Mouse (Mus musculus) cerebellum, adult 18-20 months (tissue): ENCODE data around the gene Bcas1.
A peak's percentile ranks its signal among the peaks of the same experiment; 100 is the strongest.

Experiments
- DNase-seq, 2 experiments: peaks; one replicate each; pipeline ENCODE4 v3.0.0; 2021

Gene Bcas1

DNA sequence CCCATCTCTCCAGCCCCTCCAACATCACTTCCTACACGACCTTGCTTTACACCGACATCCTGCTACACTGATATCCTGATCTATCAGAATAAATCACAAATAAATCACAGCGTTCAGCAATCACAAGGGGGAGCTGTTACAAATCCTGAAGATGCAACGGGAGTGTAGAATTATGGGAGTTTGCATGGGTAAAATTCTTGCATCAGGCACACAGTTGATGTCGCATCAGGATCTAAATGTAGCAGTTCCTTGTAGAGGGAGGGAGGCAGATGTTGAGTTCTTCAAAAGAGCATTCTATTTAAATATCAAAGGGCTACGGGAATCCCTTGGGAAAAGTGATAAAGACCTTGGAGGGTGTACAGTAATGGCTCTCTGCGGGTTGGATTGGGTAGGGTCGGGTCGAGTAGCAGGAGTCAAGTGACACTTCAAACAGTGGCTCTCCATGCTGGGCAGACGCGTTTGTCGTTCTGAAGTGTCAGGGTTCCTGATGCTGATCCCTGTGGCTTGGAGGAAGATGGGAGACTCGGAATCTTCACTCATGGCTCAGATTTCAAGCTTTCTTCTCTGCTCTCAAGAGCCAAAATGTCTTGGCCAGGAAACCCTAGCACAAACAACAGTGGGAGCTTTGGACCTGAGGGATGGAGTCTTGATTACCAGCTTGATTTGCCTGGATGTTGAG lies 16.0 kb downstream of the Bcas1 start:
- no peak for DNase-seq

DNA sequence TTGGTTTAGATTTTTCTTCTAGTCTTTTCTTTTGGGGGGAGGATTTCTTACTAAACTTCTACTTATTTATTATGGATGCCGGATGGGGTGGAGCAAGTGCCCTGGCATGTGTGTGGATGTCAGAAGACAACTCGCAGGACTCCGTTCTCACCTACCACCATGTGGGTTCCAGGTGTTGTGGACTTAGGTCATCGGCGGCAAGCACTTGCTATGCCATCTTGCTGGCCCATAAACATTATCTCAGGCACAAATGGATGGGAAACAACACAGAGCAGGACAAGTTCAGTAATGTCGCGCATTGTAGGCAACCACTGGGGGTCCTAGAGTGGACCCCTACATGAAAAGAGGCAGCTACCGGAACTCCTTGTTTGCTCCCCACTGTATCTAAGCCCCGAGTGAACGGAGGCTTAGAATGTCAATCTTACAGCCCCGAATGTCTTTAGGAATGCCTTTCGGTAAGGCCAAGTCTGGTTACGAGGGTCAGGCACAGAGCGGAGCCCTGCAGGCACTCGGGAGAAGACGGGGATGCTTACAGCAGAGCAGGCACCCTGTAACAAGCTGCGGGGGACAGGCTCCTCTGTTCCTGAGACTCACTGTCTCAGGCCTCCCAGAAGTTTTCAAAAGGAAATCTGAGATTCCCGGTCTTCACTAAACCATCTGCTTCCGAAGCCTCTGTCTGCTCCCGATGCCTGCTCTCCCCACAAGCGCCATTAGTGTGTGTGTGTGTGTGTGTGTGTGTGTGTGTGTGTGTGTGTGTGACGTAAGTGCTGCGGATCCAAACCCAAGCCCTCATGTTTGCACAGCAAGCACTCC lies 16.8 kb downstream of the Bcas1 start:
- DNase-seq, result no peak

DNA sequence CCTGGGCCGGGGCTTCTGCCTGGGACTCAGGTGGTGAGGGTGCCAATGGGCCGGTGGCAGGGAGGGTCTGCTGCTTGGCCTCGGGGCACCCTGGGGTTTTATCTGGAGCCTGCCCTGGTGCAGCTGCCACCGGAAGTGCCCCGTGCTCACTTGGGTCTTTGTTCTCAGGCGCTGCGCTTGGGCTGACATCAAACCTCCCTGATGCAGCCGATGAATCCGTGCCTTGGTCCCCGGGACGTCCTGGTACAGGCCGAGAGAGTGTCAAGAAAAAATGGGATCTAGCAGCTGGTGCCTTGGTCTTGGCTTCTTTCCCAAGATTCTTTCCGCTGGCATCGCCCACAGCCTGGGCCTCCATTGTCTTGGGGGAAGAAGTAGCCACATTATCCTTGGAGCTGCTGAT lies 21.2 kb downstream of the Bcas1 start:
- DNase-seq, result peak; percentile 5 to 9

DNA sequence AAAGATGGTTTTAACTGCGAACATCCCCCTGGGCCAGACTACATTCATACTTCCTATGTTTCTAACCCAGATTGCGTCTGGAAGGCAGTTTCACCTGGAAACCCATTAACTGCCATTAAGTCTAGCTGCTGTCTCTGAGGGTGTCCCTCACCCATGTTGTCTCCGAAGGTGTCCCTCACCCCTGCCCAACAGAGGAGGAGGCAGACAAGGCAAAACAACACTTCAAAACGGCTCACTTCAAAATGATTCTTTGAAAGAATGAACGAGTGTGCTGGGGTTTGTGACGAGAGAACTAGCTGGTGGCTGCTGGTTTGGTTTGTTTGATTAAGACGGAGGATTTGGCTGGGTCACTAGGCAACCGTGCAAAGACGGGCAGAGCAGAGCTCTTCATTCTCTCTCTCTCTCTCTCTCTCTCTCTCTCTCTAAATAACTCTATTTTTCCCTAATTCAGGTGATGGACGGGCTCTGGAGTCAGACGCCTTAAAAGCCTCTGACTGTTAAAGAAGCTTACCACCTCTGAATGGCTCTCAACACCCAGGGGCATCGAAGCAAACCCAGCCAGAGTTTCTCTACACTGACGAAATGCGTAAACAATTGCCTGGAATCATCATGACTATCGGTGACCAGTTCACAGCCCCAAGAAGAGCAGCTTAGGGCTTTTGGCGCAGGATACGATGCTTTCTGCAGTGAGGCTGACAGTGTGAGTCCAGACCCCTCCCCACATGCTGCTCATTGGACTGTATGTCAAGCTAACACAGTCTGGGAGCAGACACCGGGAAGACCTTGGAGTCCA lies 22.7 kb downstream of the Bcas1 start:
- DNase-seq, result no peak

DNA sequence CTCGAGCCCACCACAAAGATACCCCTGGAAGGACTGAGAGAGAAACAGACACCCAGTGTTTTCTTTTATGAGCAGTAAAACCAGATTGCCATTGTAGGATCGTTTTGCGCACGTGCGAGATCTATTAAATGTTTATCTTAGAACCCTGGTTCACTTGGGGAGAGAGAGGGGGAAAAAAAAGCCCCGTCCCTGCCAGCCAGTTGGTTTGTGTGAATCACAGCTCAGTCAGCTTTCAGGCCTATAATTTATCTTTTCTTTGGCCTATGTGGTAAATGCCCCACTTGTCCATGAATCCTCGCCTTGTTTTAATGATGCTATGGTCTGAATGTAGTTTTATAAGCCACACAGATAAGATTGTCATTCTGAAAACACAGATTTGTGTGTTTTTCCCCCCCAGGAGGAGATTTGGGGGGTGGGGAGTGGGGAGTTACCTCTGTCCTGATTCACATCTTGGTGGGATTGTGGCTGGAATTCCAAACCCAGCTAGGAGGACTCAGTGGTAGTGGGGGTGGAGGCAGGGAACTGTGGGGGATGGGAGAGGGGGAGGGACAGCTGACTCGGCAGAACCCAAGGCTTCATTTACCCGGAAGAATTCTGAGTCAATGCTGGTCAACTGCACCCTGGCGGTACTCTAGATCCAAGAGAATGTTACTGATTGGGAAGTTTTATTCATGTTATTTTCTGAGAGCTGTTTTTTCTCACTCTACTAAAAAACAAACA lies 23.8 kb downstream of the Bcas1 start:
- DNase-seq, result no peak

DNA sequence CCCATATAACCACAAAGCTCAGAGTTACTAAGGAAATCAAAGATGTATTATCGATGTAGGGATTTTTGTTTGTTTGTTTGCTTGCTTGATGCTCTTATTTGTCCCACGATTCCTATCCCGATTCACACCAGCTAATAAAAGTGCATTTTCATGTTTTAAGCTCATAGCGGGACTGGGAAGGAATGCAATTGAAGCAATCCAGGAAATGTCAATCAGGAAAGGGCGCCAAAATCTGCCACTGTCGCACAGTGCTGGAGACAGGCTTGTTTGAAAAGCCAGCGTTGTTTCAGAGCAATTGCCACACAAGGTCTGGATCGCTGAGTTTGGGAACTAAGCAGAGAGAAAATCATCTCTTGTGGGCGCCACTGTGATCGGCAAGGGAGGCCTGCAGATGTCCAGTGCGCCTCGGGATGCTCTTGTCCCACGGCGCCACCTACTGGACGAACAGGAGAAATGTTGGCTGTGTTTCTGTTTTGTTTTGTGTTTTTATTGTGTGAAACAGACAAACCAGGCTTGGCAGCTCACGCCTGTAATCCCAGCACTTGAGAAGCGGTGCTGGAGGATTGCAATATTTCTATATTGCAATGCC lies 26.3 kb downstream of the Bcas1 start:
- peak; percentile 58 to 77 for DNase-seq

DNA sequence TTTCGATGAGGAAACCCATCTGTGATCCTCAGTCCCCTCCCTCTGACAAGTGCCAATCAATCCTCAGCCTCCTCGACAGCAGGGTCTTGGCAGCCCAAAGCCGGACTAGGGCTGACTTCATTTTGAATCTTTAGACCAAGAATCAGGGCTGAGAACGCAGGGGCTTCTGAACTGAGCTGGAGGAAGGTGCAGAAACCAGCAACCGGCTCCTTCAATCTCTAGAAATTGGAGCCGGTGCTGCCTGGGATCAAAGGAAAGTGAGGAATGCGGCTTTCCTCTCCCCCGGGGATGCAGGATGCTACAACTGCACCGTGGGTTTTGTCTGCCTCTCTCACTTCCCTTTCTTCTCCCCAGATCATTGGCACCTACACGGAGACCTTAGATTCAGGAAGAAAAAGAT lies 27.0 kb downstream of the Bcas1 start:
- DNase-seq, result no peak

DNA sequence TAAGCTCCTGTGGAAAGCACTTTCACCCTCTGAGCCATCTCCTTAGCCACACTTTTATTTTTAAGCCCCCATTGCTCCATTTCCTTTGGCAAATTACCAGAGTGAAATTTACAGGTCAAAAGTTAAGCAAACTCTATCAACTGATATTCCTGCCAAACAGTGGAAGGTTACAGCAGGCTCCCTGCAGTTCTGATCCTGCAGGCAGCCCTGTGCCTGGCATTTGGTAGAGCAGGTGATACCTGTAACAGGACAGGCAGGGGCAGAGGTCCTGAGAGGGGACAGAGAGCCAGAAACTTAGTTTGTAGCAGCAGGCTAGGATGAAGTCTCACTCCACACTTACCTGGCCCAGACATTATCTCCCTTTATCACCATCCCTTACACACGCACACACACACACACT lies 35.7 kb downstream of the Bcas1 start:
- no peak for DNase-seq

DNA sequence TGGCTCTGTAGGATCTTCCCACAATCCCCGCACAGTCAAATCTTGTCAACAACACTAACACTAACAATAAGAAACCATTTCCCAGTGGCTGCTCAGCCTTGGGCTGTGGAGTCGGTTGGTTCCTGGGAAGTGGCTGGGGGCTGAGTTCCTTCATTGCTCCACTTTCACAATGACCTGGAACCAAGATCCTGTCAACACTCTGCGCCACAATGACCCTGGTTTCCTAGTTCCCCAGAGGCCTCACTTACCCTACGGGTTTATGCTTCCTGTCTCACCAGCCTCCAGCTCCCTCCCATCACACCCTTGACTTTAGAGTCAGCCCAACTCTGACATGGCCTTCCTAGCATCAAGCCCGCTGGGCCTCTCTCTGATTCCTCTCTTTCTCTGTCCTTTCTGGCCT lies 39.3 kb downstream of the Bcas1 start:
- DNase-seq, result no peak

DNA sequence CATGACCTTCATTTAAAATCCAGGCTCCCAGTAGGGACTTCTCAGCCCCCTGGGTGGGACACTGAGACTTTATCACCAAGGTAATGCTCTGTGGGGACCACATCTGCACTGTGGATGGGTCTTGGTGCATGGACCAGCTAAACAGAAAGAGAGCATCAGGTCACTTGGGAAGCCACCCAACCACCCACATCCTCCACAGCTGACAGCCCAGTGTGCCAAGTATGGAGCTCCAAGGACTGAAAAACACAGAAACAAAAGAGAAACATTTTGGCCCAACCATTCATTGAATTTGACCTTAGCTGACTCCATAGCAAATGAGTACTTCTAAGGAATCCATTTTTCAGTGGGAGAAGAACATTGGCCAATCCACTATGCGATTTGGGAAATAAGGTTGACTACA lies 42.1 kb downstream of the Bcas1 start:
- no peak for DNase-seq

DNA sequence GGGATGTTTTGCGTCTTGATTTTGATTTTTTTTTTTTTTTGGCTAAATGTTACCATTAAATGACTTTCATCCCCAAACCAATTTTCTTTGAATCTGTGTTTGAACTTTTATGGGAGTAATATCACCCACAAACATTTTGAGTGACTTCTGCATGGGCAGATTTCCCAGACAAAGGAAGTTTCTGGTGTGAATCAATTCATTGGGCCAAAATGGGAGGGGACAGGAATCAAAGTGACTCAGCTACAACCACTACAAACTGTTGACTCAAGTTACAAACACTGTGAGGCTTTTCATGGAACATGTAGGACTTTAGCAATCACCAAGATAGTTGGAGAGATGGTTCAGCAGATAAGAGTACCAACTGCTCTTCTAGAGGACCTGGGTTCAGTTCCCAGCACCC lies 42.9 kb downstream of the Bcas1 start:
- no peak for DNase-seq

DNA sequence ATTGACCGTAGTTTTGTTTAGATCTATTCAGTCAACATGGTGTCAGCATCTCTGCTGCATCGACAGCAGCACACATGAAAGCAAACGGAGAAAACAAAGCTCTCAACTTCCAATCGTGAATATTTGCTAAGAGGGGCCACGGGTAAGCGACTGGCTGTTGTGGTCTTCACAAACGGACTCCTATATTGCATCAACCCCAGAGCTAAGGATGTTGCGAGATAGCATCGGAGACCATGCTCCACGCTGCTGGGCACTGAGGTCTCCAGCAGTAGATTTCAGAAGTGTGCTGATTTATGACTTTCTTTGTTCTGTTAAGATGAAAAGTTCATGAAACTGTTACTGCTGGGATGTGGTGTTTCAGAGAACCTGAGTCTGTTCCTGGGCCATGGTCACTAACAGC lies 54.3 kb downstream of the Bcas1 start:
- no peak for DNase-seq

DNA sequence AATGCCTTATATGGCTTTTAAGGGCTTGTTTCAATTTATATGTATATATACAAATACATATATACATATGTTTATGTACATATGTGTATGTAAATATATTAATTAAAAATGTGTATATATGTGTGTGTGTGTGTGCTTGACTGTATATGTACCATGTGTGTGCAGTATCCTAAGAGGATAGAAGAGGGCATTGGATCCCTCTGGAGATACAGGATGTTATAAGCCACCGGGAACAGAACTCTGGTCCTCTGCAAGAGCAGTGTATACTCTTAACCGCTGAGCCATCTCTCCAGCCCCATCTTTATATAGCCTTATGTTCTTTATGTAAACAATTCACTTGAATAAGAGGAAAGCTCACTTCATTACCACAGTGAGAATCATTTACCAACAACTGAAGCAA lies 62.0 kb downstream of the Bcas1 start:
- DNase-seq, result no peak

DNA sequence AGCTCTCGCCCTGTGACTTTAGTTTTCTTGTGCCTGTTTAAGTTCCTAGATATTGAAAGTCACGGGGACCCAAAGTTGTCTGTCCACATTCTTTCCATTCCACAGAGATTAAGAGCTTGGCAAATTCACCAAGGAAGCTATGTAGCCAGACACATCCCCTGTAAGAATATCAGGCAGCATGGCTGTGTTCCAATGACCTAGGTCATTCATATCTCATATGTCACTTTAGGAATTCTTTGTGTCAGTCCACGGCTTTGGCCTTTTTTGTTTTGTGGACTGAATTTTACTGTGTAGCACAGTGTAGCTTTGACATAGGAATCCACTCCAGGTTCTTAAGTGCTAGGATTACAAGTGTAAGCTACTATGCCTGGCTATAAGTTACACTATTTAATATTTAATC lies 62.4 kb downstream of the Bcas1 start:
- no peak for DNase-seq

DNA sequence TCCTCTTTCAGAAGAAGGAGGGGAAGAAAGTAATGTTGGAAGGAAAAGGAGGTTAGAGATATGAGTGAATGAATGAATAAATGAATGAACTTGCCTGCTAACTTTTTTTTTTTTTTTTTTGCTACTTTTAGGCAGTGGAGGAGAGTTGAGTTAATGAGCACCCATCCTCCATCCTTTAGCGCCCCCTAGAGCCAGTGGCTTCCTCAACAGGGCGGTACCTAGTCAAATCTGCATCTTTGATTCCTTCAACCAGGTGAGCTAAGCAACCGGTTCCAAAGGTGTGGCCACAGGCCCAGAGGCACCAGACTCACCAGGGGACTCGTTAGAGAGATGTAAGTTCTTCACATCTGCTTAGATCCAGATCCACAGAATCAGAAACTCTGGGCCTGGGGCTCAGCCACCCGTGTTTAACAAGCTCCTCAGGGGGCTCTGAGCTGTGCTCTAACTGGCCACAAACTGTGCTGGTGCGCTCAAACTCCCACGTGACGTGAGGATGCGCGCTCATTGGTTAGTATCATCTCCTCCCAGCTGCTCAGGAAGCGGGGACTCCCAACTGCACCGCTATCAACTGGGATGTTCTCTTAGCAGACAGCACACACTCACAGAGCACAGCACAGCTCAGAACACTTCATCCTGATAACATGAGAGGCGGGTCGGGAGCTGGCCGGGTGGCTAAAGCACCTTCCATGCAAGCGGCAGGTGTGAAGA lies 70.8 kb downstream of the Bcas1 start:
- DNase-seq, result no peak

DNA sequence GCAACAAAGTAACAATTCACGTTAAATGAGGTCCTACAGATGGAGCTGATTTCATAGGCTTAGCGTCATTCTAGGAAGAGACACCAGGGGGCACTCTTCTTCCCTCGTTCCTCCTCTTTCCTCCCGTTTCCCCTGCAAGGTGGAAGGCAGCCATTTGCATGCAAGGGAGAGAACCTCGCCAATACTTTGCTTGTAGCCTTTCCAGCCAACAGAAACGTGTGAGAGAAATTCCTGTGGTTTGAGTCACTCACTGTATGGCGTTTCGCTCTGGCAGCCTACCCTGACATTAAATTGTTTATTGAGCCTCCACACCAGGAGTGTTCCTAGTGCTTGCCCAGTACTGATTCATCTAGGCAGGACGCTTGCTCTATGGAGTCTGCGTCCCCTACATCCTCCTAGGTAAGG lies 72.7 kb downstream of the Bcas1 start:
- peak; percentile 73 to 75 for DNase-seq

DNA sequence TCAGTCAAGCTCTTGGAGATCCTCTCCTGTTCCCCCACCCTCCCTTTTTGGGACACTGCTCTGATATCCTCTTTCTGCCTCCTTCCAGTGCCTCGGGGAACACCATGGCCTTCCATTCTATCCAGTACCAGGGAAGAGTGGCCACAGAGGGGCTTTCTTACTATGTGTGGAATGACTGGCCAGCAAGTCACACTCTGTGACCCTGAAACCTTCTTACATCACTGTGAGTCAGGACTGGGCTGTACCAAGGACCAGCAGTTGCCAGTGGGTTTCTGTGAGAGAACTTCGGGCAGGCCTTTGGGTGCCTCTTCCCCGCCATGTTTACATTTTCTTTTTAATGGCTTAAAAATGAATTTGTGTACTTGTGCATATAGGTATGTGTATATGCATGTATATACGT lies 75.4 kb downstream of the Bcas1 start:
- no peak for DNase-seq

DNA sequence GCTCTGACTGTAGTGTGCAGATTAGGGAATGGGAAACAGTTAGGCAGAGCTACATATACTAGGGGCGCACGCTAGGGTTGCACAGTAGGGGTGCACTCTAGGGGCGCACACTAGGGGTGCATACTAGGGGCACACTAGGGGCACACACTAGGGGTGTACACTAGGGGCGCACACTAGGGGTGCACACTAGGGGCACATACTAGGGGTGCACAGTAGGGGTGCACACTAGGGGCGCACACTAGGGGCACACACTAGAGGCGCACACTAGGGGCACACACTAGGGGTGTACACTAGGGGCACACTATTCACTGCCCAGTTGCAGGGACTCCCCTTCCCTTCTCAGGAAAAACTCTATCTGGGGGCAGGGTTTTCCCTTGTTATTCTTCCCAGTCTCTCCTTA lies 75.8 kb downstream of the Bcas1 start:
- DNase-seq, result no peak

DNA sequence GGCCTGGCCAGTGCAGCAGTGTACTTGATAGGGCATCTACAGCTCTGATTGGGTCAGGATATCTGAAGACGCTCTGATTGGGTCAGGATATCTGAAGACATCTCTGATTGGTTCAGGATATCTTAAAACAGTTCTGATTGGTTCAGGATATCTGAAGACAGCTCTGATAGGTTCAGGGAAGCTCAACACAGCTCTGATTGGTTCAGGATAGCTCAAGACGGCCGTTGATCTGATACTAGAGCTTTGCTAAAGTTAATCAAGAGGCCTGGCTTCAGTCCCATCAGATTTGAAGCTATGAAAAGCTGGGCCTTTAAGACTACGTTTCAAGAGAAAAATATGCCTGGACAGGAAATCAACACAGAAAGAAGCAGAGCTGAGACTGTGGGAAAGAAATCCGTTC lies 77.9 kb downstream of the Bcas1 start:
- no peak for DNase-seq

DNA sequence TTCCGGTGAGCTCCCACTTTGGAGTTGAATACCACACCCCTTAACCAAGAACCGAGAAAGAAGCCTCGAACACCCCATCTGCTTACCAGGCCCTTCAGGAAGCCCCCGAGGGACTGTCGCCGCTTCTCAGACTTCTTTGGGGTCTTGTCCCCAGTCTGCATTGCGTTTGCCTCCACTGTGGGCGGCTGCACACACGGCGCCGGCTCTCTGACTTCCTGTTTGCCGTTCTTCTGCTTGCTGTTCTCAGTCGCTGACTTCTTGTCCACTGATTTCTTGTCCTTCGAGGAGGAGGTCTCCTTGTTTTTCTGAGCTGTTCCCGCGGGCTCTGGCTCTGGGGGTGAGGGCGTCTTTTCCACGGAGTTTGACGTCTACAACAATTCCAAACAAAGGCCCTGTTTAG lies 78.5 kb downstream of the Bcas1 start:
- DNase-seq, result no peak

DNA sequence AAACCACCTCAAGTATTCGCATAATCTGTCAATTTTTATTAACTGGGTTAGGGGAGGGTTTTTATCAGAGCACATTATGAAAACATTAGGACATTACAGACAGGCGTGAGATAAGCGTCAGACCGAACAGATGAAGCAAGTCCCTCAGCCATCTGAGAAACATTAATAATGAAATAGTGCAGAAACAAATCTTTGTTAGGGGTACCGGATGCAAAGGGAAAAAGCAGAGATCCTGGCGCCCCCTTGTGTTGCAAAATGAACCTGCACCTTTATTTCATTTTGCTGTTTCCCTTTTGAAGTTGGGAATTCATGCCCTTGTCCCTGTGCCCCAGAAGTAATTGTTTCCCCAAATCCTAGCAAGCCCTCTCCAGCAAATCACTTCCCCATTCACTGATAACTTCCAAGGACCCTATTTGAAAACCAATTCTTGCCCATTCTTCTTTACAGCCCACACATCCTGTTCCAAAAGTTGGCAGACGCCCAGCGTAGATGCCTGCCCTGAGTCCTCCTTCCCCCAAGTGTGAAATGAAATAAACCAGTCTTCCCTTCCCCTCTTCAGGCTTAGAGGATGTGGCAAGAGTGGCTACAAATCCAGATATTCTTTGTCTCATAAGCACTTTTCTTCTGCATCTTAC lies 80.4 kb downstream of the Bcas1 start:
- DNase-seq, result peak in 1 of 2 experiments; percentile 13

DNA sequence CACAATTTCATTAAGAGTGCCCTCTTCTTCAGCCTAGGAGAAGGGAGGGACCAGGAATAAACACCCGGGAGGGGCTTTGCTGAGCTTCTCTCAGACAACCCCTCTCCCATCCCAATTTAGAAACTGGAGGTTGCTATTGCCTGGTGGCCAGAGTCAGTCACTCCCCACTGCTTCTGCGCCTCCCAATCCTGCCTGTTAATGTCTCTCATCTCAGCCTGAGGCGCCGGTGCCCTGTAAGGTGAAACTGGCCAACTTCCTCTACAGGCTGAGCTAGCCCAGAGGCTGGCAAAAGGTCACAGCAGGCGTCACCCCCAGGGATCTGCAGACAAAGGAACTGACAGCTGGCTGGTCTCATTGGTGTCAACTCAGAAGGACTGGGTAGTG lies 82.2 kb downstream of the Bcas1 start:
- no peak for DNase-seq
